Mouse (Mus musculus) cortical plate, adult 2 months (tissue): ENCODE measurements at regions not wholly inside any gene's neighbourhood (a gene's known extent, or its start where the extent isn't known, plus 50 kb on each side); places are given as distances from the start of the nearest gene placed in this dataset.

Experiments used
- H3K27ac ChIP-seq: fragments of 200-500 bp; 2 replicates; pipeline ENCODE4 v1.5.1; 2012; ENCODE audit warnings: low read length, control low read depth, inconsistent platforms; ENCODE audit not compliant: insufficient read depth
- H3K4me1 ChIP-seq: fragments of 200-500 bp; 2 replicates; pipeline ENCODE4 v1.6.1; 2011; ENCODE audit warnings: low read length; ENCODE audit not compliant: control insufficient read depth, insufficient read depth
- H3K4me3 ChIP-seq: fragments of 200-500 bp; 2 replicates; pipeline ENCODE4 v1.5.1; 2011; ENCODE audit warnings: mild to moderate bottlenecking, low read length, control low read depth; ENCODE audit not compliant: insufficient read depth
- CTCF ChIP-seq: fragments of 200-500 bp; IDR thresholded peaks from 2 replicates; pipeline ENCODE4 v1.5.1; 2011; ENCODE audit warnings: mild to moderate bottlenecking, control low read depth, low read length; ENCODE audit not compliant: insufficient read depth; ENCODE audit errors: extremely low read depth
- POLR2A ChIP-seq: fragments of 200-500 bp; IDR thresholded peaks from 2 replicates; pipeline ENCODE4 v1.6.1; 2011; ENCODE audit warnings: mild to moderate bottlenecking, low read length, control low read depth; ENCODE audit not compliant: insufficient read depth; ENCODE audit errors: extremely low read depth

- no peak overlapping the region for H3K27ac ChIP-seq
- H3K4me1 ChIP-seq: 0 out of 2 replicates have a peak, but pooled peaks cover 1% of the 10 kb centered on the region
- TF ChIP-seq POLR2A (no peak), CTCF (no peak)
- no peak overlapping the region for H3K4me3 ChIP-seq
Measured at GRCm38 (mm10) chr15:62325451-62326290, 1402.9 kb upstream of the A1bg start.

DNA sequence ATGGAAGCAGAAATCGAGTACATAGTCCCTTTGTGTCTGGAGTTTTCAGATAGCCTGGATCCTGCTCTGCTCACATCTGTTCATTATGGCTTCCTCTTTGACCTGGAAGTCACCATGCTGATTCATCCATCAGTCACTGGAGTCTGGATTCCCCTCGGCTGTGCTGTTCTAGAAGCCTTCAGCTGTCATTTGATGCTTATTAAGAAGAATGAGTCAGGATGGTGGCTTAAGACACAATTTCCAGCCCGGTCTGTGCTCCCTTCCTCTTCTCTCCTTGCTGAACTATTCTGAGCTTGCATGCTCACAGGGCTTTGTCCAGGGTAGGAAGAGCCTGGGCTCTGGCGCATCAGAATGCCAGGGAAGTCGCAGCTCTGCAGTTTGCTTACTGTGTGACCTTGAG lies 1398.2 kb upstream of the A1bg start:
- Histone ChIP-seq H3K27ac (no peak overlapping the region), H3K4me3 (no peak overlapping the region), H3K4me1 (no peaks in the 10 kb centered on the region)
- TF ChIP-seq POLR2A (no peak), CTCF (no peak)

GRCm38 (mm10) chr15:62314449-62314848 lies 1391.6 kb upstream of the A1bg start:
- Histone ChIP-seq H3K4me3 (no peak overlapping the region), H3K4me1 (no peaks in the 10 kb centered on the region), H3K27ac (no peak overlapping the region)
- TF ChIP-seq CTCF: no peak
- no peak for TF ChIP-seq POLR2A

DNA sequence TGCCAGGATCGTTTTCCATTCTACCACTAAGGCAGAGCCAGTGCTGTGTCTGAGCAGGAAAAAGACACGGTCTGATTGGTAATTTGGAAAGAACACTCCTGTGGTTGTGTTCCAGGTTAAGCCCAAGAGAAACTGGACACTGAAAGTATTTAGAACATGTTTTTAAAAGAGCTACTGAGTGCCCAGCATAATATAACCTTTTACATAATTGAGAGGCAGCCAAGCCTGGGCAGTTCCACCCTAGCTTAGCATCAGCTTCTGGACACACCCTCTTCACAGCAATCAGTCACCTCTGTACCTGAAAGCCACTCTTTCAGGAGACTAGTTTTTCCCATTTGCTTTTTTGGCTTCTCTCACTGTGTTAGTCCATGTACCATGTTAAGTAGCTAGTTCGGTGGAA lies 1379.4 kb upstream of the A1bg start:
- TF ChIP-seq CTCF: no peak
- no peak for TF ChIP-seq POLR2A
- Histone ChIP-seq H3K4me1 (no peaks in the 10 kb centered on the region), H3K4me3 (no peak overlapping the region), H3K27ac (no peak overlapping the region)

DNA sequence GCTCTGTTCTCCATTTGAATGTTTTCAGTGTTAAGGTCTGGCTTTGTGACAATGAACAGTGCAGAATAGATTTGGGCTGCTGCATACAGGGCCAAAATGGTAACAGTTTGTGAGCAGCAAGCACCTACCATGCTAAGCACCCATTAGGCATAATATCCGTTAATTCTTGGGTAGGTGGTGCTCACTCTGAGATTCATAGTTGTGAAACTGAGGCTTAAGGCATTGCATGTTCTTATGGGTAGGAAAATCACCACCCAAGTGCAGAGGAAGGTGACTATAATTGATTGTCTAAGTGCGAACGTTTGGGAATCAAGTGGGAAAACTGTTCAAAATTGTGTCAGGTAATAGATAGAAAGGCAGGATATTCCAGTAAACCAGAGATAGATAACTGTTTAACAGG lies 1378.8 kb upstream of the A1bg start:
- Histone ChIP-seq H3K27ac (no peak overlapping the region), H3K4me1 (no peaks in the 10 kb centered on the region), H3K4me3 (no peak overlapping the region)
- TF ChIP-seq CTCF (no peak), POLR2A (no peak)

GRCm38 (mm10) chr15:62297138-62297537 lies 1374.3 kb upstream of the A1bg start:
- no peak for TF ChIP-seq POLR2A
- TF ChIP-seq CTCF: no peak
- Histone ChIP-seq H3K4me3 (no peak overlapping the region), H3K27ac (no peak overlapping the region), H3K4me1 (peaks cover 4% of the 10 kb centered on the region; the same call in 1 of the 2 replicates)

DNA sequence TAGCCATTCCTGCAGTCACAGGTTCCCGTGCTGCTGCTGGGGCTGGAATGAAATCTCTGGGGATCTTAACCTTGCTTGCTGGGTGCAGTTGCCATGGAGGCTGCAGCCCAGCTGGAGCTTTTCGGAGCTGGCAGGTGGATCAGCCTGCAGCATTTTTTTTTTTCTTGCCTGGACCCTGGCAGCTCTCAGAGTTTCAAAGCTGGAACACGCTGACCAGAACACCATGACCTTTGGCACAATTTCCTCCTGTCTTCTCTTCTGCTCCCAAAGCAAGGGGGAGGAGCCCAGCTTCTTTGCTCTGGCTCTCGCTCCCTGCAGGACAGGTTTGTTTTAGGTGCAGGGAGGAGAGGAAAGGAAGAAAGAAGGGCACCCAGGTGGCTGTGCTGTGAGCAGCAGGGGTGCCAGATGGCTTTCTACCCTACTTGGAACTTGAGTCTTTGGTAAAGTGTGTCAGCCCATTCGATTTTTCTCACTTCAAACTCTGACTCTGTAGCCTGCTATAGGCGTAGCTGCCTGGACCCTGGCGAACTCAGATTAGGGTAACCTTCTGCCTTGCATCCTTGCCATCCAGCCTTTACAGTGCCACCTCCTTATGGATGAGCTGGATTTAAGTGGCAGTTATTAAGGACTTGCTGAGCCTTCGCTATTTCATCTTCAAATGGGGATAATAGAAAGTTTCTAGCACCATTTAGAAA lies 1372.6 kb upstream of the A1bg start:
- H3K4me3 ChIP-seq: no peak overlapping the region
- no peak overlapping the region for H3K27ac ChIP-seq
- no peak for TF ChIP-seq POLR2A
- TF ChIP-seq CTCF: no peak
- peaks cover 4% of the 10 kb centered on the region; the same call in 1 of the 2 replicates for H3K4me1 ChIP-seq

DNA sequence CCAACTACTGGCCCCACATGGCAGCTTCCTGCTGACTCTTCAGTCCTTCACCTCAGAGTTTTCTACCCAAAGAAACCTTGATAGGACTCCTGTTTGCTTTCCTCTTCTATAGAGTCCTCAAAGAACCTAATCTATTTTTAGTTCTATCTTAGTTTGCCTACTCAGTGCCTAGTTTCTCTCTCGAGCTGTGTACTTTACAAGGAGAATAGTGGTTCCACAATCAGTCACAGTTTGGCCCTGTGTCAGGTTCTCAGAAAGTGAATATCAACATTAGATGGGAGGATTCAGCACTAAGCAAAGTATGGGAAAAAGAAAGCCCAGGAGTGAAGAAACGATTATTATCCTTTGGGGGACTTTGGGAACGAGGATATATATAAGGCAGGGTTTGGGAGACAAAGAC lies 1372.0 kb upstream of the A1bg start:
- peaks cover 4% of the 10 kb centered on the region; the same call in 1 of the 2 replicates for H3K4me1 ChIP-seq
- H3K4me3 ChIP-seq: no peak overlapping the region
- H3K27ac ChIP-seq: no peak overlapping the region
- TF ChIP-seq CTCF (no peak), POLR2A (no peak)

GRCm38 (mm10) chr15:62292876-62293275 lies 1370.1 kb upstream of the A1bg start:
- no peak for TF ChIP-seq POLR2A
- TF ChIP-seq CTCF: no peak
- Histone ChIP-seq H3K4me1 (peaks cover 4% of the 10 kb centered on the region; the same call in 1 of the 2 replicates), H3K27ac (no peak overlapping the region), H3K4me3 (no peak overlapping the region)
